Mouse (Mus musculus): ENCODE measurements around the gene Xkr7.

GRCm38 (mm10) chr2:153083824-153084223 lies 52.2 kb downstream of the Xkr7 start:
- TF ChIP-seq GATA1 (IDR thresholded peaks at IDR 0.05; ENCODE audit: borderline replicate concordance, low read length): no peak
- no peak for TF ChIP-seq FLI1 (IDR thresholded peaks at IDR 0.05; ENCODE audit: low read length)
